Mouse (Mus musculus) megakaryocyte, embryonic 14.5 days (primary cell): Measurements from ENCODE around the gene Gp5.
"Not testable (repeated sequence)": the region's sequence is repeated elsewhere in the genome, so short reads cannot be mapped to it uniquely, and the experiment has no call there.

Experiments
- FLI1 ChIP-seq: IDR thresholded peaks from 2 replicates; pipeline ENCODE4 v1.6.1; 2012; ENCODE audit warnings: low read length, inconsistent platforms, mixed read lengths
- GATA1 ChIP-seq: IDR thresholded peaks from 3 replicates; pipeline ENCODE4 v1.6.1; 2012; ENCODE audit warnings: mixed read lengths, low read length, inconsistent platforms, borderline replicate concordance

DNA sequence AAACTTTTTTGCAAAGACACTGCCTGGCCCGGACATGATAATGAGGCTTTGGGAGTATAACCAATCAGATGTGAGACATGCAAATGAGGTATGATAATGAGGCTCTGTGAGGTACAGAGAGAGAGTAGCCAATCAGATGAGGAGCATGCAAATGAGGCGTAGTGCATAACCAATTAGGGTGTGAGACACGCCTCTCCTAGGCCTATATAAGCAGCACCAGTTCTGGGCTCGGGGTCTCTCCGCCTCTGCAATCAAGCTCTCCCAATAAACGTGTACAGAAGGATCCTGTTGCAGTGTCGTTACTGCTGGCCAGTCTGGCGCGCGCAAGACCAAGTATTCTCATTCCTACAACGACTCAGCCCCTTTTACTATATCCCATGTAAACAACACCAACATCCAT lies 42.9 kb upstream of the Gp5 start:
- TF ChIP-seq GATA1, FLI1: not testable (repeated sequence)
